Mouse (Mus musculus): Measurements from ENCODE around the gene Zbtb20.

GRCm38 (mm10) chr16:43624876-43625275 is 749.2 kb downstream of the Zbtb20 start:
- no peak for TF ChIP-seq EP300 (IDR thresholded peaks at IDR 0.05)
- no peak for TF ChIP-seq CTCF (IDR thresholded peaks at IDR 0.05)
